Mouse (Mus musculus): ENCODE data around the gene Rpl3. TPM values are rescaled to one million over a fixed set of nuclear protein-coding genes. Genes with fewer than 3 reads are reported as not detected.

Rpl3 gene
- total and polyA plus RNA-seq, 2 experiments: 304 to 399 TPM

- DNase-seq (ENCODE audit: extremely low read depth, low read depth, low spot score): no peak
- H3K36me3 ChIP-seq (ENCODE audit: control insufficient read depth, insufficient read depth, low read length): no peaks in the 10 kb centered on the region
- no peaks in the 10 kb centered on the region for H3K79me2 ChIP-seq (ENCODE audit: control insufficient read depth, insufficient read depth, low read length)
- no peak overlapping the region for H3K9ac ChIP-seq (ENCODE audit: low read depth, low read length)
- H3K4me1 ChIP-seq (ENCODE audit: control insufficient read depth, insufficient read depth, low read length): no peaks in the 10 kb centered on the region
- 26% methylated on average over 20 of the region's 20 CpGs for WGBS
- H3K27ac ChIP-seq (replicated peaks; ENCODE audit: insufficient read depth, low read depth, low read length): no peak overlapping the region
- no peak for TF ChIP-seq POLR2A (IDR thresholded peaks at IDR 0.05; ENCODE audit: extremely low read depth, insufficient read depth, low read length)
- no peak for TF ChIP-seq CTCF (IDR thresholded peaks at IDR 0.05; ENCODE audit: low read depth, low read length)
- H3K27me3 ChIP-seq (ENCODE audit: control insufficient read depth, insufficient read depth, low read length): no peaks in the 10 kb centered on the region
- H3K4me3 ChIP-seq (ENCODE audit: insufficient read depth, low read depth, low read length): no peak overlapping the region
Observed at GRCm38 (mm10) chr15:80096946-80097881, 5.5 kb upstream of the Rpl3 start.

- Histone ChIP-seq H3K27ac (replicated peaks; ENCODE audit: insufficient read depth, low read depth, low read length) (no peak overlapping the region), H3K79me2 (ENCODE audit: control insufficient read depth, insufficient read depth, low read length) (no peaks in the 10 kb centered on the region), H3K9ac (ENCODE audit: low read depth, low read length) (no peak overlapping the region), H3K4me3 (ENCODE audit: insufficient read depth, low read depth, low read length) (no peak overlapping the region), H3K36me3 (ENCODE audit: control insufficient read depth, insufficient read depth, low read length) (no peaks in the 10 kb centered on the region), H3K4me1 (ENCODE audit: control insufficient read depth, insufficient read depth, low read length) (no peaks in the 10 kb centered on the region; the same call in 1 of the 2 replicates), H3K27me3 (ENCODE audit: control insufficient read depth, insufficient read depth, low read length) (peaks cover 1% of the 10 kb centered on the region; the same call in 1 of the 2 replicates)
- DNase-seq (ENCODE audit: extremely low read depth, low read depth, low spot score): no peak
- TF ChIP-seq CTCF (IDR thresholded peaks at IDR 0.05; ENCODE audit: low read depth, low read length) (no peak), POLR2A (IDR thresholded peaks at IDR 0.05; ENCODE audit: extremely low read depth, insufficient read depth, low read length) (no peak)
- 87% methylated on average over 10 of the region's 10 CpGs for WGBS
Observed at GRCm38 (mm10) chr15:80096406-80096805, 4.7 kb upstream of the Rpl3 start.

GRCm38 (mm10) chr15:80095596-80095995 is 3.9 kb upstream of the Rpl3 start:
- DNase-seq (ENCODE audit: extremely low read depth, low read depth, low spot score): no peak
- no peak for TF ChIP-seq CTCF (IDR thresholded peaks at IDR 0.05; ENCODE audit: low read depth, low read length)
- no peak for TF ChIP-seq POLR2A (IDR thresholded peaks at IDR 0.05; ENCODE audit: extremely low read depth, insufficient read depth, low read length)
- Histone ChIP-seq H3K36me3 (ENCODE audit: control insufficient read depth, insufficient read depth, low read length) (no peaks in the 10 kb centered on the region), H3K79me2 (ENCODE audit: control insufficient read depth, insufficient read depth, low read length) (no peaks in the 10 kb centered on the region), H3K4me1 (ENCODE audit: control insufficient read depth, insufficient read depth, low read length) (peaks cover under 1% of the 10 kb centered on the region; the same call in 1 of the 2 replicates), H3K9ac (ENCODE audit: low read depth, low read length) (no peak overlapping the region), H3K27me3 (ENCODE audit: control insufficient read depth, insufficient read depth, low read length) (peaks cover 4% of the 10 kb centered on the region; the same call in 1 of the 2 replicates), H3K4me3 (ENCODE audit: insufficient read depth, low read depth, low read length) (no peak overlapping the region), H3K27ac (replicated peaks; ENCODE audit: insufficient read depth, low read depth, low read length) (no peak overlapping the region)
- 69% methylated on average over 1 of the region's 1 CpGs for WGBS

GRCm38 (mm10) chr15:80094201-80094600 is 2.5 kb upstream of the Rpl3 start:
- no peaks in the 10 kb centered on the region for H3K36me3 ChIP-seq (ENCODE audit: control insufficient read depth, insufficient read depth, low read length)
- H3K9ac ChIP-seq (ENCODE audit: low read depth, low read length): no peak overlapping the region
- no peak for DNase-seq (ENCODE audit: extremely low read depth, low read depth, low spot score)
- H3K27ac ChIP-seq (replicated peaks; ENCODE audit: insufficient read depth, low read depth, low read length): no peak overlapping the region
- WGBS: 90% methylated on average over 13 of the region's 13 CpGs
- TF ChIP-seq POLR2A (IDR thresholded peaks at IDR 0.05; ENCODE audit: extremely low read depth, insufficient read depth, low read length): no peak
- TF ChIP-seq CTCF (IDR thresholded peaks at IDR 0.05; ENCODE audit: low read depth, low read length): no peak
- no peak overlapping the region for H3K4me3 ChIP-seq (ENCODE audit: insufficient read depth, low read depth, low read length)
- H3K27me3 ChIP-seq (ENCODE audit: control insufficient read depth, insufficient read depth, low read length): peaks cover 4% of the 10 kb centered on the region; the same call in 1 of the 2 replicates
- no peaks in the 10 kb centered on the region for H3K79me2 ChIP-seq (ENCODE audit: control insufficient read depth, insufficient read depth, low read length)
- H3K4me1 ChIP-seq (ENCODE audit: control insufficient read depth, insufficient read depth, low read length): peaks cover 2% of the 10 kb centered on the region; the same call in 1 of the 2 replicates

- H3K4me1 ChIP-seq (ENCODE audit: control insufficient read depth, insufficient read depth, low read length): peaks cover 2% of the 10 kb centered on the region; the same call in 1 of the 2 replicates
- TF ChIP-seq POLR2A (IDR thresholded peaks at IDR 0.05; ENCODE audit: extremely low read depth, insufficient read depth, low read length): no peak
- TF ChIP-seq CTCF (IDR thresholded peaks at IDR 0.05; ENCODE audit: low read depth, low read length): no peak
- H3K9ac ChIP-seq (ENCODE audit: low read depth, low read length): no peak overlapping the region
- H3K27me3 ChIP-seq (ENCODE audit: control insufficient read depth, insufficient read depth, low read length): peaks cover 4% of the 10 kb centered on the region; the same call in 1 of the 2 replicates
- H3K79me2 ChIP-seq (ENCODE audit: control insufficient read depth, insufficient read depth, low read length): no peaks in the 10 kb centered on the region
- DNase-seq (ENCODE audit: extremely low read depth, low read depth, low spot score): no peak
- H3K36me3 ChIP-seq (ENCODE audit: control insufficient read depth, insufficient read depth, low read length): no peaks in the 10 kb centered on the region
- no peak overlapping the region for H3K4me3 ChIP-seq (ENCODE audit: insufficient read depth, low read depth, low read length)
- no peak overlapping the region for H3K27ac ChIP-seq (replicated peaks; ENCODE audit: insufficient read depth, low read depth, low read length)
- WGBS: 52% methylated on average over 8 of the region's 8 CpGs
Observed at GRCm38 (mm10) chr15:80092599-80092998, 931 bp upstream of the Rpl3 start.

Data from liver, adult 2 months (tissue).